Mouse (Mus musculus): ENCODE measurements around the gene Uvrag. TPM values are rescaled to one million over a fixed set of nuclear protein-coding genes. Genes with fewer than 3 reads are reported as not detected.

Uvrag gene
- polyA plus RNA-seq, 1 experiment from 2014 or later, result 13.1 TPM

DNA sequence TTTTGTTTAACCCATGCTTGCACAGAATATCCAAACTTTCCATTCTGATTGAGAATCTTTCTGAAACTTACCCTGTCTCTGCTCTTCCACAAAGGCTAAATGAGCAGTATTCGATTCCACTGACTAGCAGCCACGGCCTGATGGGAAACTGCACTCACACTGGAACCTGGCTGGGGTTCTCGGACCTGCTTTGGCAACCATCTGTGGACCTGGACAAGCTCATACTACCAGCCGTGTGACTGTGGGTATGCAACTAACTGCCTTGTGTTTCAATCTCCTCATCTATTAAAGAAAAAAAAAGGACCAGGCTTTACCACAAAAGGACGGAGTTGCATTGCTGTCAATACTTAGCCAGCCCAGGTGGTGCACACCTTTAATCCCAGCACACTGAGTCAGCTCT, 80.5 kb downstream of the Uvrag start:
- Histone ChIP-seq H3K4me2 (replicated peaks; ENCODE audit: low read depth, low read length) (no peak overlapping the region), H3K4me1 (replicated peaks; ENCODE audit: control insufficient read depth, insufficient read depth, low read length) (no peaks in the 10 kb centered on the region), H3K27ac (ENCODE audit: low read depth, low read length) (no peak overlapping the region), H3K36me3 (ENCODE audit: control insufficient read depth, insufficient read depth, low read length) (no peaks in the 10 kb centered on the region), H3K27me3 (ENCODE audit: control insufficient read depth, insufficient read depth, low read length) (no peaks in the 10 kb centered on the region), H3K4me3 (ENCODE audit: low read depth, low read length) (no peak overlapping the region), H3K9ac (ENCODE audit: low read depth, low read length) (no peak overlapping the region), H3K9me3 (ENCODE audit: control insufficient read depth, low read length) (no peaks in the 10 kb centered on the region)
- 91% methylated on average over 5 of the region's 5 CpGs for WGBS
- DNase-seq (ENCODE audit: low spot score) (no peak), ATAC-seq (ENCODE audit: low FRiP score) (no peak)

- Histone ChIP-seq H3K4me2 (replicated peaks; ENCODE audit: low read depth, low read length) (no peak overlapping the region), H3K4me3 (ENCODE audit: low read depth, low read length) (no peak overlapping the region), H3K27ac (ENCODE audit: low read depth, low read length) (no peak overlapping the region), H3K36me3 (ENCODE audit: control insufficient read depth, insufficient read depth, low read length) (no peaks in the 10 kb centered on the region), H3K9ac (ENCODE audit: low read depth, low read length) (no peak overlapping the region), H3K4me1 (replicated peaks; ENCODE audit: control insufficient read depth, insufficient read depth, low read length) (no peaks in the 10 kb centered on the region), H3K9me3 (ENCODE audit: control insufficient read depth, low read length) (no peaks in the 10 kb centered on the region), H3K27me3 (ENCODE audit: control insufficient read depth, insufficient read depth, low read length) (no peaks in the 10 kb centered on the region)
- DNase-seq (ENCODE audit: low spot score), result no peak
- no peak for ATAC-seq (ENCODE audit: low FRiP score)
- 82% methylated on average over 8 of the region's 8 CpGs for WGBS
These were observed 81.0 kb downstream of the Uvrag start for GRCm38 (mm10) chr7:99059934-99060333.

DNA sequence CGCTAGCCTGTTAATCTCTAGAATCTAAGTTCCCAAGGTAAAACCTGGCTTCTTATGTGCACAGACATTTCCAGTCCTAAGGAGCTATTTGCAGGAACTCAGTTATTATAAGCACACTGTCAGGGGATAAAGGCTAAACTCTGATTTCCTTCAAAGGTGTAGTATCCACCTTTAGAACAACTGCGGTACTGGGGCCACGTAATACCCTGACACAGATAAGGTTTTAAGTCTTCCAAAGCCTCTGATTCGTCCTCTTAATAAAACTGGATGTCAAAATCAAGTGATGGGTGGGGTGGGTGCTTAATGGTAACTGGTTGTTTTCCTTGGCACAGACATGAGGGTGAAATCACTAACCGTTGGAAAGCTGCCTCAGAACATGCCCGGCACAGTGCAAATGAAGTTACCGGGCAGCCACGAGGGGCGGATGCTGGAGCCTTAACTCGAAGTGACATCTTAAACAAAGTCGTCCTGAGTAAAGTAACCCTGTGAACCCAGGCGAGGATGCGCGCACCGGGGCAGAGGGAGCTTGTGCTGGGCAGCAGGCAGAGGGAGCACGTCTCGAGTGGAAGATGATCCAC, 83.8 kb downstream of the Uvrag start:
- Histone ChIP-seq H3K4me1 (replicated peaks; ENCODE audit: control insufficient read depth, insufficient read depth, low read length) (no peaks in the 10 kb centered on the region), H3K4me2 (replicated peaks; ENCODE audit: low read depth, low read length) (no peak overlapping the region), H3K4me3 (ENCODE audit: low read depth, low read length) (no peak overlapping the region), H3K9ac (ENCODE audit: low read depth, low read length) (no peak overlapping the region), H3K27ac (ENCODE audit: low read depth, low read length) (no peak overlapping the region), H3K27me3 (ENCODE audit: control insufficient read depth, insufficient read depth, low read length) (no peaks in the 10 kb centered on the region), H3K9me3 (ENCODE audit: control insufficient read depth, low read length) (no peaks in the 10 kb centered on the region), H3K36me3 (ENCODE audit: control insufficient read depth, insufficient read depth, low read length) (no peaks in the 10 kb centered on the region)
- ATAC-seq (ENCODE audit: low FRiP score) (no peak), DNase-seq (ENCODE audit: low spot score) (no peak)
- WGBS, result 88% methylated on average over 17 of the region's 17 CpGs

DNA sequence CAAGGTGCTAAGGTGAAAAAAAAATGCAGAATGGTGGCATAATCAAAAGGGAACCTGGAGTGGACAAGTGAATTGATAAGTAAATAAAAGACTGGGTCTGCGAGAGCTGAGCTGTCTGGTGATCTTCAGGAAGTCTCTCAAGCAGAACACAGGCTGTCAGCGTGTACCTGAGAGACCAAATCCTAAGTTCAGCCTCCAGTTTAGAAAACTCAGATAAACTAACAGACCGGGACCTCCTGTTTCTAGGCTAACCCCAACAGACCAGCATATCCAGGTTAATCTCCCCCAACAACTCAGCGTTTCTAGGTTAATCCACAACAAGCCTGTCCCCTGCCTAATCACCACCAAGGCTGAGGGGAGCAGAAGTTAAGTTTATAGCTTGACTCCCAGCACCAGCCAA, 87.3 kb downstream of the Uvrag start:
- no peak overlapping the region for H3K27ac ChIP-seq (ENCODE audit: low read depth, low read length)
- H3K9ac ChIP-seq (ENCODE audit: low read depth, low read length), result no peak overlapping the region
- no peaks in the 10 kb centered on the region for H3K9me3 ChIP-seq (ENCODE audit: control insufficient read depth, low read length)
- DNase-seq (ENCODE audit: low spot score) (no peak), ATAC-seq (ENCODE audit: low FRiP score) (no peak)
- WGBS, result 81% methylated on average over 4 of the region's 4 CpGs
- H3K4me1 ChIP-seq (replicated peaks; ENCODE audit: control insufficient read depth, insufficient read depth, low read length), result no peaks in the 10 kb centered on the region
- H3K4me3 ChIP-seq (ENCODE audit: low read depth, low read length), result no peak overlapping the region
- H3K27me3 ChIP-seq (ENCODE audit: control insufficient read depth, insufficient read depth, low read length), result no peaks in the 10 kb centered on the region
- no peaks in the 10 kb centered on the region for H3K36me3 ChIP-seq (ENCODE audit: control insufficient read depth, insufficient read depth, low read length)
- no peak overlapping the region for H3K4me2 ChIP-seq (replicated peaks; ENCODE audit: low read depth, low read length)

DNA sequence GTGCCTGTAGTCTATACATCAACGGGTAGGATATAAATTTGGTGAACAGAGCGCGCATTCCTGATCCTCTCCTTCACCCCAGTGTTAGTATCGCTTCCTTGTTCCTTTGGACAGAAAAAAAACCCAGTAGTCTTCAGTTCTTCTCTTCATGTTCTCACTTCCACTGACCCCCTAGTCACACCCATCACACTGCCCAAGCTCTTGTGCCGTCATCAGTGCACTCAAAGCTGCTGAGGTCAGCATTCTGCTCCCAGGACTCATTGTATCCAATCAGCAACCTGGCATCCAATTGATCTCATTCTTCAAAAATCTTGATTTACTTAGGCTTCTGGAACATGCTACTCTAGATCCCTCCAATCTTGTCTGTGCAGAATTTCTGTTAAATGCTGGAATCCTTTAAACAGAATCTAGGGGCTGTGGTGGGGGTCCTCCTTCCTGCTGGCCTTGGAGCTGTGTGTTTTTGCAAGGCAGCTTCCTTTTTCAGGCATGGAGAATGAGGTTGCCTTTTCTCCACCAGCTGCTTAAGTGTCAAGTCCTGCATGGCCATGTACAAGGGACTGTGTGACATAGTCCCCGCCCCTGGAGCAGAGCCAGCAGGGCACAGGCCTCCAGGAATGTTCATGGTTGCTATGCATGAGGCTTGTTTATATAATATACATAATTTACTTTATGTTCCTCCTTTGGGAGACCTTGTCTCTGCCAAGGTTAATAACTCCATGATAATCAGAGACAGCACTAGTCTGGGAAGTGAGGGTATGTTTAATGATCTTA, 88.3 kb downstream of the Uvrag start:
- Histone ChIP-seq H3K36me3 (ENCODE audit: control insufficient read depth, insufficient read depth, low read length) (no peaks in the 10 kb centered on the region), H3K4me2 (replicated peaks; ENCODE audit: low read depth, low read length) (no peak overlapping the region), H3K9ac (ENCODE audit: low read depth, low read length) (no peak overlapping the region), H3K27me3 (ENCODE audit: control insufficient read depth, insufficient read depth, low read length) (no peaks in the 10 kb centered on the region), H3K4me3 (ENCODE audit: low read depth, low read length) (no peak overlapping the region), H3K4me1 (replicated peaks; ENCODE audit: control insufficient read depth, insufficient read depth, low read length) (no peaks in the 10 kb centered on the region), H3K9me3 (ENCODE audit: control insufficient read depth, low read length) (no peaks in the 10 kb centered on the region), H3K27ac (ENCODE audit: low read depth, low read length) (no peak overlapping the region; the same call in 1 of the 2 replicates)
- ATAC-seq (ENCODE audit: low FRiP score) (no peak), DNase-seq (ENCODE audit: low spot score) (no peak)
- 90% methylated on average over 6 of the region's 6 CpGs for WGBS

GRCm38 (mm10) chr7:99050882-99051281, 90.1 kb downstream of the Uvrag start:
- Histone ChIP-seq H3K4me1 (replicated peaks; ENCODE audit: control insufficient read depth, insufficient read depth, low read length) (no peaks in the 10 kb centered on the region), H3K27me3 (ENCODE audit: control insufficient read depth, insufficient read depth, low read length) (no peaks in the 10 kb centered on the region), H3K36me3 (ENCODE audit: control insufficient read depth, insufficient read depth, low read length) (no peaks in the 10 kb centered on the region), H3K27ac (ENCODE audit: low read depth, low read length) (no peak overlapping the region), H3K9ac (ENCODE audit: low read depth, low read length) (no peak overlapping the region), H3K9me3 (ENCODE audit: control insufficient read depth, low read length) (no peaks in the 10 kb centered on the region), H3K4me3 (ENCODE audit: low read depth, low read length) (no peak overlapping the region), H3K4me2 (replicated peaks; ENCODE audit: low read depth, low read length) (no peak overlapping the region)
- 84% methylated on average over 1 of the region's 1 CpGs for WGBS
- DNase-seq (ENCODE audit: low spot score) (no peak), ATAC-seq (ENCODE audit: low FRiP score) (no peak)

DNA sequence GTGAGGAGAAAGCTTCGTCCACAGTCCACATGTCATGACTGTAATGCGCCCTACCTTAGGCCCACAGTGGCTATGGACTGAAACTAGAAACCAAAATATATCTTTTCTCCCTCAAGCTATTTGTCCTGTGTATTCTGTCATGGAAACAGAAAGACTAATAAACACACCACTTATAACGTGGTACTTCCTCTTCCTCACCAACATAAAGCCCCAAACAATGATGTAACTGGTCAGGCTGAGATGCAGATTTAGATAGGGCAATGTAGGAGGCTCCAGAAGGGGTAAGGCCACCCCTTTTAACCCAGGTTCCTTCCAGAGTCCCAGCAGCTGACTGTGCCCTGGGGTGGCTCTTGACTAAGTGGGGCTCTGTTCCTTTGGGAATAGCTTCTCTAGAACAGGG, 91.0 kb downstream of the Uvrag start:
- 83% methylated on average over 3 of the region's 3 CpGs for WGBS
- H3K4me3 ChIP-seq (ENCODE audit: low read depth, low read length), result no peak overlapping the region
- ATAC-seq (ENCODE audit: low FRiP score) (no peak), DNase-seq (ENCODE audit: low spot score) (no peak)
- no peaks in the 10 kb centered on the region for H3K27me3 ChIP-seq (ENCODE audit: control insufficient read depth, insufficient read depth, low read length)
- H3K9me3 ChIP-seq (ENCODE audit: control insufficient read depth, low read length), result no peaks in the 10 kb centered on the region
- H3K4me1 ChIP-seq (replicated peaks; ENCODE audit: control insufficient read depth, insufficient read depth, low read length), result no peaks in the 10 kb centered on the region; the same call in 1 of the 2 replicates
- no peak overlapping the region for H3K4me2 ChIP-seq (replicated peaks; ENCODE audit: low read depth, low read length)
- H3K36me3 ChIP-seq (ENCODE audit: control insufficient read depth, insufficient read depth, low read length), result no peaks in the 10 kb centered on the region
- H3K9ac ChIP-seq (ENCODE audit: low read depth, low read length), result no peak overlapping the region
- H3K27ac ChIP-seq (ENCODE audit: low read depth, low read length), result no peak overlapping the region

GRCm38 (mm10) chr7:99046545-99047206, 94.3 kb downstream of the Uvrag start:
- no peak overlapping the region for H3K9ac ChIP-seq (ENCODE audit: low read depth, low read length)
- no peaks in the 10 kb centered on the region for H3K36me3 ChIP-seq (ENCODE audit: control insufficient read depth, insufficient read depth, low read length)
- H3K27ac ChIP-seq (ENCODE audit: low read depth, low read length), result no peak overlapping the region
- no peaks in the 10 kb centered on the region for H3K9me3 ChIP-seq (ENCODE audit: control insufficient read depth, low read length)
- ATAC-seq (ENCODE audit: low FRiP score) (no peak), DNase-seq (ENCODE audit: low spot score) (no peak)
- H3K4me1 ChIP-seq (replicated peaks; ENCODE audit: control insufficient read depth, insufficient read depth, low read length), result no peaks in the 10 kb centered on the region; the same call in 1 of the 2 replicates
- H3K4me3 ChIP-seq (ENCODE audit: low read depth, low read length), result no peak overlapping the region
- no peak overlapping the region for H3K4me2 ChIP-seq (replicated peaks; ENCODE audit: low read depth, low read length)
- WGBS, result 79% methylated on average over 11 of the region's 11 CpGs
- H3K27me3 ChIP-seq (ENCODE audit: control insufficient read depth, insufficient read depth, low read length), result no peaks in the 10 kb centered on the region

Measured in hindbrain, embryonic 11.5 days (tissue).